Mouse (Mus musculus): ENCODE results near the gene Duoxa1.

GRCm38 (mm10) chr2:122317384-122317783, 3.9 kb upstream of the Duoxa1 start:
- TF ChIP-seq CTCF (IDR thresholded peaks at IDR 0.05; ENCODE audit: control insufficient read depth, insufficient read depth, insufficient read length) (no peak), CEBPB (IDR thresholded peaks at IDR 0.05; ENCODE audit: low read depth) (no peak), MAX (IDR thresholded peaks at IDR 0.05) (no peak), FOSL1 (IDR thresholded peaks at IDR 0.05; ENCODE audit: insufficient read depth, low read length, poor library complexity, severe bottlenecking) (no peak), MYOG (IDR thresholded peaks at IDR 0.05; ENCODE audit: control insufficient read depth, extremely low read depth, insufficient read length) (no peak), USF1 (IDR thresholded peaks at IDR 0.05; ENCODE audit: low read depth) (no peak), MYOD1 (IDR thresholded peaks at IDR 0.05; ENCODE audit: control insufficient read depth, insufficient read length, low read depth) (no peak)

Data from C2C12 (cell line).